In the genomic region with DNA sequence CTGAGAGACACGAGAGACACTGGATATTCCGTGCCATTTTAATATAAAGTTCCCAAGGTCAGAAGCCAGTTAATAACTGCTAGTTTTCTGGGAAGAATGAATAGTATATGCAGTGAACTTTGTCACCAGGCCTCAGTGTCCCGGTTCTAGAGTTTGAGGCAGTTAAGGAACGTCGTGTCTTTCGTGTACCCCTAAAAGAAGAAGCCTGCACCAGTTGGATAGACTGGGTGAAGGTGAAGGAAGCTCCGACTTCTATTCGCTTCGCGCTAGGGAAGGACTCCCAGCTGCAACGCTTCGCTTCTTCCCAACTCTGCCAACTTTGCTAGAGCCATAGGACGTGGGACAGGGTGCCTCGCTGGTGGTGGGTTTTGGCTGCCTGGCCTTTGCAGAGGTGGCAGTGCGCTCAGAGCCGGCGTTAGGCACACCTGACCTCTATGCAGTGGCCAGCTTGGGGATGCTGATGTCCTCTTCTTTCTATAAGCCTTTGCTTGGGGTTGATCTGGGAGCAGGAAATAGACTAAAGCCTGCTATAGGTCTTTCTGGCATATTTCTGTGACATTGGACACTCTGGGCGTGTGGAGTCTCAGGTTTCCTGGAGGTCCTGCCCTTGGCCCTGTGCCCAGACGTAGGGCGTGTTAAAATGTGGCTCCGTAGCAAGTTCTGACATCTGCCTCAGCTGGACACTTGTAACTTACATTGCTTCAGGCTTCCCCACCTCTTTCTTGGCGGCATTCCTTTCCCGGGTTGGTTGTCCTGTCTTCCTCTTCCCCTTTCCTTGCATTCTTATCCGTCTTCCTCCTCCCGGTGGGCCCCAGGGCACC, we compare ENCODE assay signal across 8 mouse cellular contexts. TPM values are rescaled to one million over a fixed set of nuclear protein-coding genes. Genes with fewer than 3 reads are reported as not detected.
A peak's percentile ranks its signal among the peaks of the same experiment; 100 is the strongest.
DNase-seq lines count a peak whose midpoint lies in the region; ATAC-seq and TF ChIP-seq lines count a peak whose summit lies in the region.

No protein-coding gene starts in this region.

- TF ChIP-seq EP300 in stomach, postnatal 0 days (optimal IDR thresholded peaks at IDR 0.05), result no peak

- no peaks in the 10 kb centered on the region for H3K36me3 ChIP-seq in embryonic facial prominence, embryonic 14.5 days (ENCODE audit: control insufficient read depth, insufficient read depth, low read length)
- no peaks in the 10 kb centered on the region for H3K36me3 ChIP-seq in limb, embryonic 10.5 days
- no peaks in the 10 kb centered on the region for H3K36me3 ChIP-seq in midbrain, embryonic 12.5 days
- H3K36me3 ChIP-seq in stomach, postnatal 0 days (ENCODE audit: control insufficient read depth, insufficient read depth, low read length), result no peaks in the 10 kb centered on the region

- H3K4me1 ChIP-seq in embryonic facial prominence, embryonic 14.5 days (ENCODE audit: control insufficient read depth, insufficient read depth, low read length), result peaks cover 15% of the 10 kb centered on the region
- H3K4me1 ChIP-seq in limb, embryonic 10.5 days, result peaks cover 27% of the 10 kb centered on the region
- H3K4me1 ChIP-seq in midbrain, embryonic 12.5 days, result peaks cover 32% of the 10 kb centered on the region
- H3K4me1 ChIP-seq in stomach, postnatal 0 days (replicated peaks; ENCODE audit: control insufficient read depth, insufficient read depth), result peaks cover 3% of the 10 kb centered on the region

- intact Hi-C loops in heart, postnatal 14 days (cut with DNase I), result loop anchor here (5.0 to 10.0 kb wide), 2 partner anchors 164 to 194 kb away; partner anchors contain the start of gene Kpna4

- DNase-seq in CD4-positive helper T cell, adult 2 months (ENCODE audit: low read depth, low spot score), result peak; percentile 19
- peak; percentile 26 to 35 for DNase-seq in adrenal gland, adult 18-20 months (ENCODE audit: low spot score in 2 of 2)
- DNase-seq in embryonic facial prominence, embryonic 14.5 days (ENCODE audit: low spot score), result peak; percentile 81
- peak; percentile 42 to 43 for DNase-seq in heart, postnatal 14 days
- peak; percentile 72 for DNase-seq in limb, embryonic 10.5 days (ENCODE audit: low spot score)
- peak; percentile 89 for DNase-seq in stomach, postnatal 0 days (ENCODE audit: low spot score)
- no peak for DNase-seq in left cerebral cortex, adult 11 months (ENCODE audit: low spot score)

- peak overlapping the region; percentile 87 for H3K4me2 ChIP-seq in embryonic facial prominence, embryonic 14.5 days (ENCODE audit: low read depth, low read length)
- H3K4me2 ChIP-seq in midbrain, embryonic 12.5 days (replicated peaks), result peak overlapping the region; percentile 92
- H3K4me2 ChIP-seq in stomach, postnatal 0 days (replicated peaks; ENCODE audit: low read depth), result peak overlapping the region; percentile 93

- H3K27me3 ChIP-seq in embryonic facial prominence, embryonic 14.5 days (replicated peaks; ENCODE audit: control insufficient read depth, insufficient read depth, low read length), result peaks cover 12% of the 10 kb centered on the region
- H3K27me3 ChIP-seq in limb, embryonic 10.5 days (ENCODE audit: low read depth, poor library complexity, severe bottlenecking), result peaks cover 11% of the 10 kb centered on the region; the same call in 1 of the 2 replicates
- H3K27me3 ChIP-seq in midbrain, embryonic 12.5 days, result peaks cover 11% of the 10 kb centered on the region
- H3K27me3 ChIP-seq in stomach, postnatal 0 days (ENCODE audit: control insufficient read depth, insufficient read depth, low read length), result no peaks in the 10 kb centered on the region

- H3K4me3 ChIP-seq in embryonic facial prominence, embryonic 14.5 days (ENCODE audit: low read depth, low read length), result peak overlapping the region; percentile 79
- peak overlapping the region; percentile 78 for H3K4me3 ChIP-seq in limb, embryonic 10.5 days
- H3K4me3 ChIP-seq in midbrain, embryonic 12.5 days, result peak overlapping the region; percentile 79
- peak overlapping the region; percentile 75 for H3K4me3 ChIP-seq in stomach, postnatal 0 days (ENCODE audit: low read depth, low read length)

- TF ChIP-seq CTCF in stomach, postnatal 0 days (IDR thresholded peaks at IDR 0.05; ENCODE audit: low read depth), result no peak

- peak overlapping the region; percentile 75 for H3K9ac ChIP-seq in embryonic facial prominence, embryonic 14.5 days (ENCODE audit: low read depth, low read length)
- H3K9ac ChIP-seq in midbrain, embryonic 12.5 days (replicated peaks), result peak overlapping the region; percentile 83
- peak overlapping the region; percentile 41; the same call in 1 of the 2 replicates for H3K9ac ChIP-seq in stomach, postnatal 0 days (ENCODE audit: low read length)

- H3K9me3 ChIP-seq in embryonic facial prominence, embryonic 14.5 days (ENCODE audit: control insufficient read depth, low read length), result no peaks in the 10 kb centered on the region
- no peaks in the 10 kb centered on the region for H3K9me3 ChIP-seq in limb, embryonic 10.5 days (replicated peaks)
- no peaks in the 10 kb centered on the region for H3K9me3 ChIP-seq in midbrain, embryonic 12.5 days
- no peaks in the 10 kb centered on the region for H3K9me3 ChIP-seq in stomach, postnatal 0 days (ENCODE audit: control insufficient read depth, low read length)

- H3K27ac ChIP-seq in embryonic facial prominence, embryonic 14.5 days (replicated peaks; ENCODE audit: low read depth, low read length), result no peak overlapping the region
- H3K27ac ChIP-seq in limb, embryonic 10.5 days, result 0 out of 2 replicates have a peak overlapping the region, but pooled peaks have one; percentile 25
- no peak overlapping the region for H3K27ac ChIP-seq in midbrain, embryonic 12.5 days (replicated peaks)
- H3K27ac ChIP-seq in stomach, postnatal 0 days (replicated peaks), result no peak overlapping the region

- ATAC-seq in embryonic facial prominence, embryonic 14.5 days (ENCODE audit: low read depth), result no peak
- ATAC-seq in midbrain, embryonic 12.5 days (ENCODE audit: low FRiP score, low read depth), result no peak
- peak; percentile 2; the same call in 1 of the 2 replicates for ATAC-seq in stomach, postnatal 0 days (ENCODE audit: low FRiP score, low TSS enrichment)

- 5% methylated on average over 25 of the region's 25 CpGs for WGBS in embryonic facial prominence, embryonic 14.5 days
- 10% methylated on average over 25 of the region's 25 CpGs for WGBS in limb, embryonic 10.5 days
- 10% methylated on average over 25 of the region's 25 CpGs for WGBS in midbrain, embryonic 12.5 days
- WGBS in stomach, postnatal 0 days, result 2% methylated on average over 25 of the region's 25 CpGs

RNA-seq across cellular contexts. Expression of gene Ppm1l, which starts 1.7 kb away (rescaled TPM):
- total RNA-seq in adrenal gland, adult 18-20 months (2021), result 10 to 100 TPM; 15.0 to 15.8 TPM
- 9.1 and 10.9 TPM in 2 replicates for polyA plus RNA-seq in embryonic facial prominence, embryonic 14.5 days (2014; fragmentation: Nextera tagmentation; extraction: Ambion mirVana)
- total RNA-seq in heart, postnatal 14 days (2021), result 10 to 100 TPM; 19.6 to 21.2 TPM
- 6.7 and 9.5 TPM in 2 replicates for polyA plus RNA-seq in limb, embryonic 10.5 days (2016; fragmentation: Nextera tagmentation; extraction: Ambion mirVana)
- polyA plus RNA-seq in midbrain, embryonic 12.5 days (2016; fragmentation: Nextera tagmentation; extraction: Ambion mirVana), result 23.4 and 23.8 TPM in 2 replicates
- polyA plus RNA-seq in stomach, postnatal 0 days (2015; fragmentation: Nextera tagmentation; extraction: Ambion mirVana), result 6.0 and 7.0 TPM in 2 replicates
